ENCODE assay signal across 17 mouse cellular contexts in the genomic region with DNA sequence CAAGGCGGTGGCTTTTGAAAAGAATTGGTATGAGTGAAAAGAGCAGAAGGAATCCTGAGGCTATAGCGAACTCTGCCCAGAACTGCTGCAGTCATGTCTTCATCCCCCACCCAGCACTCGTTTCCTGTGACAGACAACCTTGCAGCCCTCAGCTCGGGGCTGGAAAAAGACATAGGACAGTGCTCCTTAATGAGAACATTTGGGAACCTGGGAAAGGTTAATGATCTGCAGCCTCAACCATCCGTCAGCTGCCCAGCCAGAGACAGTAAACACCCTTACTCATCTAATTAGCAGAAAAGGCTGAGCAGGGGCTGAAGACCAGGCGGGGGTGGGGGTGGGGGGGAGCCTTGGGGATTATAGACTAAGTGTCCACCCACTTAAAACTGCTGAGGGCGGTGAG.
A peak's percentile ranks its signal among the peaks of the same experiment; 100 is the strongest.
DNase-seq lines count a peak whose midpoint lies in the region; ATAC-seq lines count a peak whose summit lies in the region.
"Had no signal": no experiment of that assay in that cellular context is flagged by ENCODE, and none has a peak within 500 bp of the region (broad histone marks: within the 10 kb centered on the region; RNA-seq: fewer than 3 reads in every experiment).

No protein-coding gene starts in this region.

- H3K4me3 ChIP-seq in forebrain, embryonic 12.5 days (replicated peaks): no peak overlapping the region
- no peak overlapping the region for H3K4me3 ChIP-seq in forebrain, embryonic 10.5 days
- H3K4me3 ChIP-seq in kidney, embryonic 16.5 days (ENCODE audit: low read length): no peak overlapping the region
- no peak overlapping the region for H3K4me3 ChIP-seq in midbrain, embryonic 13.5 days (replicated peaks)
- no peak overlapping the region for H3K4me3 ChIP-seq in midbrain, embryonic 14.5 days (replicated peaks; ENCODE audit: low read depth, low read length)
- H3K4me3 ChIP-seq: embryonic facial prominence, embryonic 12.5 days; heart, embryonic 13.5 days had no signal

- no peaks in the 10 kb centered on the region for H3K9me3 ChIP-seq in forebrain, embryonic 12.5 days
- no peaks in the 10 kb centered on the region for H3K9me3 ChIP-seq in forebrain, embryonic 10.5 days
- H3K9me3 ChIP-seq in kidney, embryonic 16.5 days (ENCODE audit: low read length): no peaks in the 10 kb centered on the region
- no peaks in the 10 kb centered on the region for H3K9me3 ChIP-seq in midbrain, embryonic 13.5 days
- no peaks in the 10 kb centered on the region for H3K9me3 ChIP-seq in midbrain, embryonic 14.5 days (ENCODE audit: control insufficient read depth, low read length)
- H3K9me3 ChIP-seq: embryonic facial prominence, embryonic 12.5 days; heart, embryonic 13.5 days had no signal

- no peak overlapping the region for H3K27ac ChIP-seq in forebrain, embryonic 12.5 days
- no peak overlapping the region for H3K27ac ChIP-seq in forebrain, embryonic 10.5 days
- no peak overlapping the region for H3K27ac ChIP-seq in kidney, embryonic 16.5 days (ENCODE audit: low read length)
- no peak overlapping the region for H3K27ac ChIP-seq in midbrain, embryonic 13.5 days
- H3K27ac ChIP-seq in midbrain, embryonic 14.5 days (replicated peaks; ENCODE audit: low read depth, low read length): no peak overlapping the region
- H3K27ac ChIP-seq: embryonic facial prominence, embryonic 12.5 days; heart, embryonic 13.5 days had no signal

- no peaks in the 10 kb centered on the region for H3K4me1 ChIP-seq in forebrain, embryonic 12.5 days
- H3K4me1 ChIP-seq in forebrain, embryonic 10.5 days: peaks cover 5% of the 10 kb centered on the region
- H3K4me1 ChIP-seq in kidney, embryonic 16.5 days (ENCODE audit: insufficient read depth, low read length): no peaks in the 10 kb centered on the region
- H3K4me1 ChIP-seq in midbrain, embryonic 13.5 days (replicated peaks): no peaks in the 10 kb centered on the region
- H3K4me1 ChIP-seq in midbrain, embryonic 14.5 days (ENCODE audit: control insufficient read depth, insufficient read depth, low read length): no peaks in the 10 kb centered on the region
- H3K4me1 ChIP-seq: embryonic facial prominence, embryonic 12.5 days; heart, embryonic 13.5 days had no signal

- peak; percentile 17; the same call in 1 of the 2 replicates for ATAC-seq in forebrain, embryonic 12.5 days (ENCODE audit: low FRiP score)
- ATAC-seq in kidney, embryonic 16.5 days (ENCODE audit: low FRiP score, low TSS enrichment): peak; percentile 86
- ATAC-seq in midbrain, embryonic 13.5 days: peak; percentile 43; the same call in 1 of the 2 replicates
- no peak for ATAC-seq in midbrain, embryonic 14.5 days (ENCODE audit: low FRiP score, low TSS enrichment)
- ATAC-seq: forebrain, embryonic 14.5 days had no signal

- WGBS in forebrain, embryonic 12.5 days: 35% methylated on average over 7 of the region's 7 CpGs
- WGBS in forebrain, embryonic 10.5 days: 41% methylated on average over 7 of the region's 7 CpGs
- 26% methylated on average over 7 of the region's 7 CpGs for WGBS in kidney, embryonic 16.5 days
- 48% methylated on average over 7 of the region's 7 CpGs for WGBS in midbrain, embryonic 13.5 days
- 51% methylated on average over 7 of the region's 7 CpGs for WGBS in midbrain, embryonic 14.5 days

- no peak for DNase-seq in forebrain, embryonic 10.5 days (ENCODE audit: extremely low spot score, low spot score)
- DNase-seq in kidney, postnatal 10 days: no peak
- DNase-seq in midbrain, embryonic 14.5 days: no peak
- DNase-seq in urinary bladder, postnatal 14 days (ENCODE audit: low spot score): no peak
- DNase-seq: adrenal gland, postnatal 10 days; cerebellum, adult 11-12 months; cerebellum, adult 9-10 months; cerebellum, postnatal 25 days; gastrocnemius, postnatal 36 days; heart, adult 11 months; heart, postnatal 36 days had no signal

- H3K27me3 ChIP-seq in forebrain, embryonic 12.5 days: no peaks in the 10 kb centered on the region
- H3K27me3 ChIP-seq in forebrain, embryonic 10.5 days (ENCODE audit: poor library complexity, severe bottlenecking): no peaks in the 10 kb centered on the region
- no peaks in the 10 kb centered on the region; the same call in 1 of the 2 replicates for H3K27me3 ChIP-seq in kidney, embryonic 16.5 days (ENCODE audit: insufficient read depth, low read length)
- H3K27me3 ChIP-seq in midbrain, embryonic 13.5 days: no peaks in the 10 kb centered on the region
- no peaks in the 10 kb centered on the region for H3K27me3 ChIP-seq in midbrain, embryonic 14.5 days (ENCODE audit: control insufficient read depth, insufficient read depth, low read length)
- H3K27me3 ChIP-seq: embryonic facial prominence, embryonic 12.5 days; heart, embryonic 13.5 days had no signal

- H3K36me3 ChIP-seq in forebrain, embryonic 12.5 days (replicated peaks): no peaks in the 10 kb centered on the region
- no peaks in the 10 kb centered on the region for H3K36me3 ChIP-seq in forebrain, embryonic 10.5 days (replicated peaks)
- no peaks in the 10 kb centered on the region for H3K36me3 ChIP-seq in kidney, embryonic 16.5 days (ENCODE audit: insufficient read depth, low read length)
- H3K36me3 ChIP-seq in midbrain, embryonic 13.5 days: no peaks in the 10 kb centered on the region
- H3K36me3 ChIP-seq in midbrain, embryonic 14.5 days (ENCODE audit: control insufficient read depth, insufficient read depth, low read length): no peaks in the 10 kb centered on the region
- H3K36me3 ChIP-seq: embryonic facial prominence, embryonic 12.5 days; heart, embryonic 13.5 days had no signal

- H3K9ac ChIP-seq in forebrain, embryonic 12.5 days: no peak overlapping the region
- no peak overlapping the region for H3K9ac ChIP-seq in kidney, embryonic 16.5 days (replicated peaks; ENCODE audit: low read length)
- H3K9ac ChIP-seq in midbrain, embryonic 13.5 days (replicated peaks): no peak overlapping the region
- H3K9ac ChIP-seq in midbrain, embryonic 14.5 days (replicated peaks; ENCODE audit: low read length): no peak overlapping the region
- H3K9ac ChIP-seq: embryonic facial prominence, embryonic 12.5 days; heart, embryonic 13.5 days had no signal

- no peak overlapping the region for H3K4me2 ChIP-seq in forebrain, embryonic 12.5 days
- no peak overlapping the region for H3K4me2 ChIP-seq in kidney, embryonic 16.5 days (replicated peaks; ENCODE audit: low read depth, low read length)
- H3K4me2 ChIP-seq in midbrain, embryonic 13.5 days (replicated peaks): no peak overlapping the region
- no peak overlapping the region for H3K4me2 ChIP-seq in midbrain, embryonic 14.5 days (ENCODE audit: low read length)
- H3K4me2 ChIP-seq: embryonic facial prominence, embryonic 12.5 days; heart, embryonic 13.5 days had no signal
